Mouse (Mus musculus) kidney, adult 18-20 months (tissue): ENCODE data around the gene Lrcol1.
A peak's percentile ranks its signal among the peaks of the same experiment; 100 is the strongest.

ENCODE experiments used
- DNase-seq: peaks from one replicate; pipeline ENCODE4 v3.0.0; 2021

Lrcol1 gene

GRCm38 (mm10) chr5:110386371-110387330 is 42.1 kb downstream of the Lrcol1 start:
- peak; percentile 80 for DNase-seq

GRCm38 (mm10) chr5:110387332-110387731 is 42.8 kb downstream of the Lrcol1 start:
- no peak for DNase-seq

- DNase-seq: peak; percentile 60
Measured at GRCm38 (mm10) chr5:110390631-110391030, 46.1 kb downstream of the Lrcol1 start.

- no peak for DNase-seq
Measured at GRCm38 (mm10) chr5:110392727-110393126, 48.2 kb downstream of the Lrcol1 start.

- no peak for DNase-seq
Measured at GRCm38 (mm10) chr5:110395006-110395661, 50.6 kb downstream of the Lrcol1 start.

- DNase-seq: no peak
Measured at GRCm38 (mm10) chr5:110401101-110401500, 56.6 kb downstream of the Lrcol1 start.

GRCm38 (mm10) chr5:110402557-110402956 is 58.0 kb downstream of the Lrcol1 start:
- DNase-seq: no peak

- DNase-seq: no peak
Measured at GRCm38 (mm10) chr5:110403931-110404330, 59.4 kb downstream of the Lrcol1 start.
